Mouse (Mus musculus) CD8-positive naive resting alpha-beta T cell, adult 2 months (primary cell): ENCODE results near the gene Cldn34a.
"Not testable (repeated sequence)": the region's sequence is repeated elsewhere in the genome, so short reads cannot be mapped to it uniquely, and the experiment has no call there.

Experiments used
- DNase-seq, 2 experiments: peaks; one replicate each; pipeline ENCODE4 v3.0.0; 2022; ENCODE audit warnings: low read depth in 2 of 2, low spot score in 2 of 2

The Cldn34a gene

DNA sequence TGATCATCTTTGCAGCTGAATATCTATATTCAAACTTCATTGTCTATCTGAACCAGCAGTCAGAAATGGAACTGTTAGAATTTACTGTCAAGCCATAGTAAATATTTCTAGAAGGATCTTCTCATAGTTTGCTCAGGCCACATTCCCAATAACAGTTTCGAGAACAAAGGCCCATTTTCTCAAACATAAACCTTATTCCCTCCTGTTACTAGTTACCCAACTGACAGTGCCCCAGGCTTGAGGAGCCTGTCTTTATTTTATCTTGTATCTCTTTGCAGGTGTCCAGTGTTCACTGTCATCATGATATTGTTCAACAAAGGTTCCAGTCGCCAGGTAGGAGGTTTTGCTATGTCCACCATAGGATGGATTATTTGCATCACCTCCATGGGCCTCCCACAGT lies at the start of gene Cldn34a:
TSS of gene Cldn34a (plus strand) at position 301 of the 400 bp plus-strand sequence.
- DNase-seq, result no peak

DNA sequence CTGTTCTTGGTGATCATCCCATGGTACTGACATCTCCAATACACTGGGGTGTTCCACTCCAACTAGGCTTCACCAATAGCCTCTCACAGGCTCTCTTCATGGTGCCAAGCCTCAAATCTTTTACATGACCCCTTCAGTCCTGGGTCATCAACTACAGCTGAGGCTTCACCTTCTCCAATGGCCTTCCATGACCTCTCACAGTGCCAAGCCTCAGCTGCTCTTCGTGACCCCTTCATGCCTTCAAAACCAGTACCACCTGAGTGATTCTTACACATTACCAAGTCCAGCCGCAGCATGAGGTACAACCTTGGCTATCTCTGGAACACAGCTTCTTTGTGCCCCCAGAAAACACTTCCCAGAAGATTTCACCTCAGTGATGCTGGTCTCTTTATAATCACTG lies 44.5 kb upstream of the Cldn34a start:
- DNase-seq, result not testable (repeated sequence)

DNA sequence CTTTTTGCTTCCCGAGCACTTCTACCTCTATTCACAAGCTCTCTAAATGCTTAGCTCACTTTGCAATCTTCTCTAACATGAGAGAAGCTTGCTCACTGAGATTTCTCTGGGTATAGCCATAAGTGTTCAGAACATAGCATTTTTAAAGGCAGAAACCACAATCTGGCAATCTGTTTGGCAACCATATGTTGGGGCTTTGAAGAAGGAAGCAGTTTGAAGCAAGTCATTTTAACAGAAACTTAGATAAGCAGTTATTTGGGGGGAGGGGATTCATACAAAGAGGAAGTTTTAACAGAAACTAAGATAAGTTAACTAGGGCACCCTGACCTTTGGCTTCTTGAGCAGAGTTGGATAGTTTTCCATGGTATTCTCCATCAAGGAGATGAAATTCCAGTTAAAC lies 17.4 kb upstream of the Cldn34a start:
- DNase-seq, result no peak

DNA sequence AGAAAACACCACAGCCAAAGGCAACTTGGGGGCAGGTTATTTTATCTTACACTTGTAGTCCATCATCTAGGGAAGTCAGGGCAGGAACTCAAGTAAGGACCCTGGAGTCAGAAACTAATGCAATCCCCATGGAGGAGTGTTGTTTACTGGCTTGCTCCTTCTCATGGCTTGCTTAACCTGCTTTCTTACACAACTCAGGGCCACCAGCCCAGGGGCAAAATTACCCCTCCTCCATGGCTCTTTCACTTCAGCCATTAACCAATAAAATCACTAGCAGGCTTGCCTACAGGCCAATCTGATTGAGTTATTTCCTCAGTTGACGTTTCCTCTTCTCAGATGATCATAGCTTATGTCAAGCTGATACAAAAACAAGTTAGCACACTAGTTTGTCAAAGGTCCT lies 15.0 kb upstream of the Cldn34a start:
- no peak for DNase-seq

DNA sequence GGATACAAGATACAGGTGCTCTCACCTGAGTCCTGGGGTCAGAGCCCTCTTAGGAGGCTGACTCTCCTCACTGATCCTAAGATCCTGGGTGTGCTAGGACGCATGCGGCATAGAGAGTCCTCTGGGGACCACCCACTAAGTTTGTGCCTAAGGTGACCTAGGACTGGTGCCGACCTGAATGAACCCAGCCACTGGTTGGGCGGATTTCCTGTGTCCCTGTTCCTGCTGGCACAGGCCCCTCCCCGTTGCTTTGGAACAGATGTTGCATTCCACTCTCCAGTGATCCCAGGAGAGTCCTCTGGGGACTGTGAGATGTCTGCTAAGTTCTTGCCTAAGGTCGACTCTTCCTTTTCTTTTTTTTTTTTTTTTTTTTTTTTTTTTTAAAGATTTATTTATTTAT lies 5.7 kb upstream of the Cldn34a start:
- DNase-seq, result no peak
